Mouse (Mus musculus): ENCODE results near the gene H2-T3.

DNA sequence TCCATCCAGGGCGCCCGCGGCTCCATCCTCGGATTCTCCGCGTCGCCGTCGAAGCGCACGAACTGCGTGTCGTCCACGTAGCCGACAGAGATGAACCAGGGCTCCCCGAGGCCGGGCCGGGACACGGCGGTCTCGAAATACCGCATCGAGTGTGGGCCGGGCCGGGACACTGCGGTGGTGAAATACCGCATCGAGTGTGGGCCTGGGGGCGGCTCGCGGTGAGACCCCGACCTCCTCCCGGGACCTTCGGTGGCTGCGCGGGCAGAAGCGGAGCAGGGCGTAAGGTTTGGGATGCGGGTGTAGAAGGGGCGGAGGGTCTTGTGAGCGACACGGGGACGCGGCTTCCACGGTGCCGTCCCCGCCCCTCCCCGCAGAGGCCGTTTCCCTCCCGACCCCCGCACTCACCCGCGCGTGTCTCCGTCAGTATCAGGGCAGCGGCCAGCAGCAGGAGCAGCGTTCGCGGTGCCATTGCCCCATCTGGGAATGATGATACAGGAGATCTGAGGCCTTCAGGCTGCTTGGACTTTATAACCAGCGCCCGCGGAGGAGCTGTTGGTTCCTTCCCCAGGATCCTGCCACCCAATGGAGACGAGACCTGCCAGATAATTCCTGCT is 21.9 kb downstream of the H2-T3 start, which contains the start of gene Gm8909:
- TF ChIP-seq CTCF (IDR thresholded peaks at IDR 0.05; ENCODE audit: low read depth) (no peak), EP300 (IDR thresholded peaks at IDR 0.05; ENCODE audit: low read depth) (no peak)
